ENCODE assay signal across 10 mouse cellular contexts in genomic region chr5:34252307-34252966, GRCm38 (mm10). TPM values are rescaled to one million over a fixed set of nuclear protein-coding genes. Genes with fewer than 3 reads are reported as not detected.
DNase-seq lines count a peak whose midpoint lies in the region; ATAC-seq and TF ChIP-seq lines count a peak whose summit lies in the region.
"Had no signal": no experiment of that assay in that cellular context is flagged by ENCODE, and none has a peak within 500 bp of the region (broad histone marks: within the 10 kb centered on the region; RNA-seq: fewer than 3 reads in every experiment).

No protein-coding gene starts in this region.

- TF ChIP-seq EP300 in heart, adult 2 months (IDR thresholded peaks at IDR 0.05; ENCODE audit: insufficient read depth, low read depth, low read length): no peak

- no peak for TF ChIP-seq POLR2A in heart, adult 2 months (IDR thresholded peaks at IDR 0.05; ENCODE audit: insufficient read depth, low read depth, low read length)

- H3K27me3 ChIP-seq in heart, embryonic 12.5 days (replicated peaks): peaks cover 4% of the 10 kb centered on the region
- H3K27me3 ChIP-seq in heart, adult 2 months (ENCODE audit: control insufficient read depth, insufficient read depth, low read length): no peaks in the 10 kb centered on the region
- no peaks in the 10 kb centered on the region for H3K27me3 ChIP-seq in neural tube, embryonic 12.5 days (replicated peaks)

- H3K9ac ChIP-seq in heart, embryonic 12.5 days: no peak overlapping the region
- no peak overlapping the region for H3K9ac ChIP-seq in heart, adult 2 months (ENCODE audit: low read depth, low read length)
- H3K9ac ChIP-seq in neural tube, embryonic 12.5 days: no peak overlapping the region

- intact Hi-C loops in heart, adult 2 months (cut with DNase I): no loop called here

- no peak overlapping the region for H3K4me3 ChIP-seq in heart, embryonic 12.5 days
- H3K4me3 ChIP-seq in heart, adult 2 months: no peak overlapping the region
- H3K4me3 ChIP-seq in neural tube, embryonic 12.5 days: no peak overlapping the region

- no peak for TF ChIP-seq CTCF in heart, adult 2 months (IDR thresholded peaks at IDR 0.05)

- no peaks in the 10 kb centered on the region for H3K36me3 ChIP-seq in heart, embryonic 12.5 days
- no peaks in the 10 kb centered on the region for H3K36me3 ChIP-seq in heart, adult 2 months (ENCODE audit: control insufficient read depth, insufficient read depth, low read length)
- no peaks in the 10 kb centered on the region for H3K36me3 ChIP-seq in neural tube, embryonic 12.5 days

- ATAC-seq in heart, embryonic 12.5 days (ENCODE audit: insufficient number of reproducible peaks, low FRiP score): 0 out of 2 replicates have a peak, but pooled peaks have one; percentile 18
- ATAC-seq in neural tube, embryonic 12.5 days (ENCODE audit: low FRiP score, low read depth): peak; percentile 58
- no peak for ATAC-seq in monocyte, adult 5-6 weeks (replicated peaks; ENCODE audit: insufficient number of reproducible peaks, low FRiP score, low TSS enrichment, poor library complexity, severe bottlenecking)

- H3K4me2 ChIP-seq in heart, embryonic 12.5 days: no peak overlapping the region
- no peak overlapping the region for H3K4me2 ChIP-seq in neural tube, embryonic 12.5 days (replicated peaks)

- no peaks in the 10 kb centered on the region for H3K79me2 ChIP-seq in heart, adult 2 months (replicated peaks; ENCODE audit: control insufficient read depth, insufficient read depth, low read length)

- no peak overlapping the region for H3K27ac ChIP-seq in heart, embryonic 12.5 days (ENCODE audit: poor library complexity, severe bottlenecking)
- H3K27ac ChIP-seq in heart, adult 2 months: no peak overlapping the region
- H3K27ac ChIP-seq in neural tube, embryonic 12.5 days: 0 out of 2 replicates have a peak overlapping the region, but pooled peaks have one; percentile 57

- 20% methylated on average over 4 of the region's 4 CpGs for WGBS in heart, embryonic 12.5 days
- WGBS in heart, adult 2 months: 45% methylated on average over 4 of the region's 4 CpGs
- WGBS in neural tube, embryonic 12.5 days: 44% methylated on average over 4 of the region's 4 CpGs

- DNase-seq in heart, adult 2 months: no peak
- no peak for DNase-seq in neural tube, embryonic 10.5 days (ENCODE audit: extremely low spot score, low spot score)
- DNase-seq in lung, postnatal 4 days: peak; percentile 40 to 46
- DNase-seq in thymus, postnatal 4 days: peak; percentile 68
- no peak for DNase-seq in spleen, postnatal 4 days (ENCODE audit: low spot score in 2 of 2)

- peaks cover 17% of the 10 kb centered on the region for H3K4me1 ChIP-seq in heart, embryonic 12.5 days (replicated peaks)
- peaks cover 2% of the 10 kb centered on the region; the same call in 1 of the 2 replicates for H3K4me1 ChIP-seq in heart, adult 2 months (ENCODE audit: control insufficient read depth, insufficient read depth, low read length)
- H3K4me1 ChIP-seq in neural tube, embryonic 12.5 days: peaks cover 28% of the 10 kb centered on the region

- no peaks in the 10 kb centered on the region for H3K9me3 ChIP-seq in heart, embryonic 12.5 days (replicated peaks)
- no peaks in the 10 kb centered on the region for H3K9me3 ChIP-seq in neural tube, embryonic 12.5 days

RNA-seq across cellular contexts. Expression of gene Zfyve28, which starts 35.8 kb away (rescaled TPM):
- polyA plus RNA-seq in heart, embryonic 12.5 days (2016; fragmentation: Nextera tagmentation; extraction: Ambion mirVana): 0.28 and 0.37 TPM in 2 replicates
- under 1 TPM; 0.65 to 0.75 TPM for total RNA-seq in heart, adult 2 months (2021)
- 1.3 and 1.7 TPM in 2 replicates for polyA plus RNA-seq in heart, adult 2 months (2012; rRNA removed)
- 4.5 and 5.2 TPM in 2 replicates for polyA plus RNA-seq in neural tube, embryonic 12.5 days (2016; fragmentation: Nextera tagmentation; extraction: Ambion mirVana)
- 0.43 to 3.9 TPM (median 0.67 TPM) in 3 replicates for total RNA-seq in monocyte, adult 5-6 weeks (2017)
- total RNA-seq: common myeloid progenitor, adult 5-6 weeks had no signal

RNA-seq across cellular contexts. Expression of gene Cfap99, which starts 36.0 kb away (rescaled TPM):
- polyA plus RNA-seq in heart, embryonic 12.5 days (2016; fragmentation: Nextera tagmentation; extraction: Ambion mirVana): 0.08 TPM in 1 of 2 replicates, not detected in the other
- total RNA-seq in heart, adult 2 months (2021): not detected
- not detected in 2 replicates for polyA plus RNA-seq in heart, adult 2 months (2012; rRNA removed)
- not detected in 2 replicates for polyA plus RNA-seq in neural tube, embryonic 12.5 days (2016; fragmentation: Nextera tagmentation; extraction: Ambion mirVana)
- total RNA-seq in monocyte, adult 5-6 weeks (2017): 0.38 TPM in 1 of 3 replicates, not detected in the others
- total RNA-seq: common myeloid progenitor, adult 5-6 weeks had no signal
- polyA plus RNA-seq: limb, embryonic 11.5 days had no signal

Comparison
In these comparisons a context has a peak if more than half of its experiments do, and no peak if none do; other contexts are left out.
1. DNase-seq: peak in lung, postnatal 4 days (2 of 2) and thymus, postnatal 4 days (single experiment); none in heart, adult 2 months (0 of 2), neural tube, embryonic 10.5 days (single experiment) and spleen, postnatal 4 days (0 of 2).